Mouse (Mus musculus): Measurements from ENCODE around the gene Kctd2. TPM values are rescaled to one million over a fixed set of nuclear protein-coding genes. Genes with fewer than 3 reads are reported as not detected.
A peak's percentile ranks its signal among the peaks of the same experiment; 100 is the strongest.

Kctd2 gene
- 22.0 and 25.7 TPM in 2 replicates for polyA plus RNA-seq (2014; fragmentation: Nextera tagmentation; extraction: Ambion mirVana)

DNA sequence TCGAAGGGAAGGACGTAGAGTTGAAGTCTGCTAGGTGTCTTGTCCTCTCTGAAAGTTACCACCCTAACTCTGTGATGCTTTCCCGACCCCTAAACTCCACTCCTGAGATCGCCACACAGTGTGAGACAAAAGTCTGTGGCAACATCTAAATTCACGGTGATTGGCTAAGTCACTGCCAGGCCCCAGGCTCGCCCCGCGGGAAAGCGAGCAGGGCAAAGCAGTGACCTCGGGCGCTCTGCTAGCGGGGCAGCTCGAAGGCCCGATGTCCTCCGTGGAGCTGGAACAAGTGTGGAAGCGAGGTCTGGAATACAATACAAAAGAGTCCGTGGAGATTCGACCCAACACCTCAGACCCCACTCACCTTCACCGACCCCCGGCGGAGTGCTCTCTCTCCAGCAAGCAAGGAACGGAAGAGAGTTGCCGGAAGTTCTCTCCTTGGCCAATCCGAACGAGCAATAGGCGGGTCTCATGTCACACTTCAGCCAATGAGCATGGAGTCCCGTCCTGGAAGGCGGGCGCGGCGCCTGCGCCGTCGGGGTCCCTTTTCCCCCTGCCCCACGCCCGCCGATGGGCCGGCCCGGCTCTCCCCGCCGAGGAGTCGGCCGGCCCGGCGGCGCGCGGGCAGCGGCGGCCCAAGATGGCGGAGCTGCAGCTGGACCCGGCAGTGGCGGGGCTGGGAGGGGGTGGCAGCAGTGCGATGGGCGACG lies at the start of gene Kctd2, which contains the start of gene Atp5h:
TSS of gene Kctd2 (plus strand) at position 598 of the 707 bp plus-strand sequence.
TSS of gene Atp5h (minus strand) at position 432 of the 707 bp plus-strand sequence.
- H3K4me1 ChIP-seq (ENCODE audit: control insufficient read depth, insufficient read depth, low read length): peaks cover 14% of the 10 kb centered on the region
- H3K9me3 ChIP-seq (ENCODE audit: control insufficient read depth, low read length): no peaks in the 10 kb centered on the region
- H3K4me3 ChIP-seq (ENCODE audit: low read depth, low read length): peak within 1 kb of the TSS; percentile 96
- peak within 1 kb of the TSS; percentile 95 for H3K9ac ChIP-seq (ENCODE audit: low read length)
- ATAC-seq (ENCODE audit: insufficient read depth, low FRiP score, low TSS enrichment) (peak; percentile 97), DNase-seq (ENCODE audit: low spot score) (peak; percentile 98)
- under 1% methylated on average over 54 of the region's 56 CpGs for WGBS
- H3K27ac ChIP-seq (ENCODE audit: low read depth, low read length): peak within 1 kb of the TSS; percentile 75
- H3K36me3 ChIP-seq (ENCODE audit: control insufficient read depth, insufficient read depth, low read length): peaks cover 9% of the 10 kb centered on the region; the same call in 1 of the 2 replicates
- peak within 1 kb of the TSS; percentile 90 for H3K4me2 ChIP-seq (ENCODE audit: low read depth)
- H3K27me3 ChIP-seq (ENCODE audit: control insufficient read depth, insufficient read depth, low read length): no peaks in the 10 kb centered on the region

GRCm38 (mm10) chr11:115370368-115370767 lies 49.6 kb upstream of the Kctd2 start:
- no peak overlapping the region for H3K9ac ChIP-seq (ENCODE audit: low read length)
- ATAC-seq (ENCODE audit: insufficient read depth, low FRiP score, low TSS enrichment) (no peak), DNase-seq (ENCODE audit: low spot score) (no peak)
- no peaks in the 10 kb centered on the region for H3K9me3 ChIP-seq (ENCODE audit: control insufficient read depth, low read length)
- H3K4me3 ChIP-seq (ENCODE audit: low read depth, low read length): no peak overlapping the region
- H3K27ac ChIP-seq (ENCODE audit: low read depth, low read length): no peak overlapping the region
- peaks cover 13% of the 10 kb centered on the region for H3K4me1 ChIP-seq (ENCODE audit: control insufficient read depth, insufficient read depth, low read length)
- H3K27me3 ChIP-seq (ENCODE audit: control insufficient read depth, insufficient read depth, low read length): peaks cover 30% of the 10 kb centered on the region
- no peaks in the 10 kb centered on the region for H3K36me3 ChIP-seq (ENCODE audit: control insufficient read depth, insufficient read depth, low read length)
- 55% methylated on average over 7 of the region's 7 CpGs for WGBS
- no peak overlapping the region for H3K4me2 ChIP-seq (ENCODE audit: low read depth)

DNA sequence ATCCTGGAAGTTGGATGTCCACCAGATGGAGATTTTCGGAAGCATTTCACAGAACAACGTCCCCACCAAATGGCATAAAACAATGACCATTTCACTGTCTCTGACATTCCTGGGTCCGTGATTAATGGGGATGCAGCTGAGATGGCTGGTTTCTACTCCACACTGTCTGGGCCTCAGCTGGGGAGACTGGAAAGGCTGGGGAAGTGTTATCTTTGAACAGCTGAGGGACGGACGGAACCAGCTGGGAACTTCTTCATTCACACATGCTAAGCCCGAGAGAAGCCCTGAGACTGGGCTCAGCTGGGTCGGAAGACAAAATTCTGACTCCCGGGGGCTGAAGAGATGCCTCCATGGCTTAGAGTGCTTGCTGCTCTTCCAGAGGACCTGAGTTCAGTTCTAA lies 48.6 kb upstream of the Kctd2 start:
- no peaks in the 10 kb centered on the region for H3K36me3 ChIP-seq (ENCODE audit: control insufficient read depth, insufficient read depth, low read length)
- no peak overlapping the region for H3K4me3 ChIP-seq (ENCODE audit: low read depth, low read length)
- DNase-seq (ENCODE audit: low spot score) (no peak), ATAC-seq (ENCODE audit: insufficient read depth, low FRiP score, low TSS enrichment) (no peak)
- WGBS: 65% methylated on average over 8 of the region's 8 CpGs
- no peak overlapping the region for H3K4me2 ChIP-seq (ENCODE audit: low read depth)
- no peak overlapping the region for H3K27ac ChIP-seq (ENCODE audit: low read depth, low read length)
- H3K27me3 ChIP-seq (ENCODE audit: control insufficient read depth, insufficient read depth, low read length): peaks cover 26% of the 10 kb centered on the region
- H3K9me3 ChIP-seq (ENCODE audit: control insufficient read depth, low read length): no peaks in the 10 kb centered on the region
- H3K9ac ChIP-seq (ENCODE audit: low read length): no peak overlapping the region
- peaks cover 13% of the 10 kb centered on the region for H3K4me1 ChIP-seq (ENCODE audit: control insufficient read depth, insufficient read depth, low read length)

DNA sequence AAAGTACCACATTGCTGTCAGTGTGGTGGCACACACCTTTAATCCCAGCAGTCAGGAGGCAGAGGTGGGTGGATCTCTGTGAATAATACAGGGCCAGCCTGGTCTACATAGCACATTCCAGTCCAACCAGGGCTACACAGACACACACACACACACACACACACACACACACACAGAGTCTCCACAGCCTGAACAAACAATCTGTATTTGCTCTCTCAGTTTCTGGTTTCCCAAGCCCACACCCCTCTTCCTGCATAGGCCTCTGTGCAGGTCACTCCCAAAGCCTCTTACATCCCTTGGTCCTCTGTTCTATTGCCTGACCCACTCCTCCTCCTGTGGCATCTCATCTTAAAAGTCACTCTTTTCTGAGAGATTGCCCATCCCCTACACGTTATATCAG lies 47.9 kb upstream of the Kctd2 start:
- no peak overlapping the region for H3K9ac ChIP-seq (ENCODE audit: low read length)
- no peak overlapping the region for H3K4me2 ChIP-seq (ENCODE audit: low read depth)
- no peak overlapping the region for H3K27ac ChIP-seq (ENCODE audit: low read depth, low read length)
- H3K36me3 ChIP-seq (ENCODE audit: control insufficient read depth, insufficient read depth, low read length): no peaks in the 10 kb centered on the region
- H3K4me3 ChIP-seq (ENCODE audit: low read depth, low read length): no peak overlapping the region
- H3K27me3 ChIP-seq (ENCODE audit: control insufficient read depth, insufficient read depth, low read length): peaks cover 19% of the 10 kb centered on the region
- peaks cover 10% of the 10 kb centered on the region for H3K4me1 ChIP-seq (ENCODE audit: control insufficient read depth, insufficient read depth, low read length)
- DNase-seq (ENCODE audit: low spot score) (no peak), ATAC-seq (ENCODE audit: insufficient read depth, low FRiP score, low TSS enrichment) (no peak)
- no peaks in the 10 kb centered on the region for H3K9me3 ChIP-seq (ENCODE audit: control insufficient read depth, low read length)
- 74% methylated on average over 1 of the region's 1 CpGs for WGBS

GRCm38 (mm10) chr11:115372737-115373136 lies 47.2 kb upstream of the Kctd2 start:
- Histone ChIP-seq H3K9me3 (ENCODE audit: control insufficient read depth, low read length) (no peaks in the 10 kb centered on the region), H3K27ac (ENCODE audit: low read depth, low read length) (no peak overlapping the region), H3K4me3 (ENCODE audit: low read depth, low read length) (no peak overlapping the region), H3K4me2 (ENCODE audit: low read depth) (no peak overlapping the region), H3K27me3 (ENCODE audit: control insufficient read depth, insufficient read depth, low read length) (peaks cover 16% of the 10 kb centered on the region), H3K9ac (ENCODE audit: low read length) (no peak overlapping the region), H3K4me1 (ENCODE audit: control insufficient read depth, insufficient read depth, low read length) (peaks cover 6% of the 10 kb centered on the region; the same call in 1 of the 2 replicates), H3K36me3 (ENCODE audit: control insufficient read depth, insufficient read depth, low read length) (no peaks in the 10 kb centered on the region)
- 53% methylated on average over 2 of the region's 2 CpGs for WGBS
- ATAC-seq (ENCODE audit: insufficient read depth, low FRiP score, low TSS enrichment) (no peak), DNase-seq (ENCODE audit: low spot score) (no peak)

DNA sequence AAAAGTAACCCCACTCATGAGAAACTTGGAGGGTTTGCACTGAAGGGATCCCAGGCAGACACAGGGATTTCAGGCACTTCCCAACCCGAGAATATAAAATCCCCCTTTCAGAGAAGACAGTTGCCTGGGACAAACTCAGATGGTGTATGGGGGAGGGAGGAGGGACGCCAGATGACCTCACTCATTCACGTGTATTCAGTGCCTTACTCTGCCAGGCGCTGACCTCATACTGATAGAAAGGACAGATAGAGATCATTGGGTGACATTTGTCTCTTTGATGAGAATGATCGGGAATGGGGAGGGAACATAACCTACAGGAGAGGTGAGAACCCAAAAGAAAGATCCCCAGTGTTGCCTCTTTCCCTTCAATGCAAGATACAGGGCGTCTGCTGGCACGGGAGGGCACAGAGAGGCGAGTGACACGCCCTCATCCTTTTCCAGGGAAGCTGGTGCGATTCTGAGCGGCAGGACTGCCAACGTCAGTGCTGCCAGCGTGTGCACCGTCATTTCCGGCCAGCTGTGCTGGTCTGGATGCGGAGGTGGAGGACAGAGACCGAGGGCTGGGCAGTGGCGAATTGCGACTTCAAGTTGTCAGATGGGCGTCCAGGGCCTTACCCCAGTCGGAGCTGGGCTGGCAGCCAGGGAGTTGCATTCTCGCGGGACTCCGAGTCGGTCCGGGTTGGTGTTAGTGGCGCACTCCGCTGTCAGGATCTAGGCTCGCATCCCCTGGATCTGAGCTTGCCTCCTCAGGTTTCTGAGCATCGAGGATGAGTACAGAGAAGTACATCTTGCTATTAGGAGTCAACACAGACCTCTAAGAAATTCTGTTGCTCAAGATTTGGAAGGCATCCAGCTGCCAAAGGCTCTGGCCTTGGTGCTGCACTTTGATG lies 45.9 kb upstream of the Kctd2 start:
- no peak overlapping the region for H3K27ac ChIP-seq (ENCODE audit: low read depth, low read length)
- no peaks in the 10 kb centered on the region for H3K36me3 ChIP-seq (ENCODE audit: control insufficient read depth, insufficient read depth, low read length)
- peaks cover 16% of the 10 kb centered on the region for H3K27me3 ChIP-seq (ENCODE audit: control insufficient read depth, insufficient read depth, low read length)
- H3K4me3 ChIP-seq (ENCODE audit: low read depth, low read length): peak overlapping the region; percentile 40
- H3K4me2 ChIP-seq (ENCODE audit: low read depth): peak overlapping the region; percentile 68
- peak overlapping the region; percentile 52 for H3K9ac ChIP-seq (ENCODE audit: low read length)
- DNase-seq (ENCODE audit: low spot score) (peak; percentile 52), ATAC-seq (ENCODE audit: insufficient read depth, low FRiP score, low TSS enrichment) (no peak)
- peaks cover 6% of the 10 kb centered on the region; the same call in 1 of the 2 replicates for H3K4me1 ChIP-seq (ENCODE audit: control insufficient read depth, insufficient read depth, low read length)
- no peaks in the 10 kb centered on the region for H3K9me3 ChIP-seq (ENCODE audit: control insufficient read depth, low read length)
- WGBS: 4% methylated on average over 30 of the region's 30 CpGs

DNA sequence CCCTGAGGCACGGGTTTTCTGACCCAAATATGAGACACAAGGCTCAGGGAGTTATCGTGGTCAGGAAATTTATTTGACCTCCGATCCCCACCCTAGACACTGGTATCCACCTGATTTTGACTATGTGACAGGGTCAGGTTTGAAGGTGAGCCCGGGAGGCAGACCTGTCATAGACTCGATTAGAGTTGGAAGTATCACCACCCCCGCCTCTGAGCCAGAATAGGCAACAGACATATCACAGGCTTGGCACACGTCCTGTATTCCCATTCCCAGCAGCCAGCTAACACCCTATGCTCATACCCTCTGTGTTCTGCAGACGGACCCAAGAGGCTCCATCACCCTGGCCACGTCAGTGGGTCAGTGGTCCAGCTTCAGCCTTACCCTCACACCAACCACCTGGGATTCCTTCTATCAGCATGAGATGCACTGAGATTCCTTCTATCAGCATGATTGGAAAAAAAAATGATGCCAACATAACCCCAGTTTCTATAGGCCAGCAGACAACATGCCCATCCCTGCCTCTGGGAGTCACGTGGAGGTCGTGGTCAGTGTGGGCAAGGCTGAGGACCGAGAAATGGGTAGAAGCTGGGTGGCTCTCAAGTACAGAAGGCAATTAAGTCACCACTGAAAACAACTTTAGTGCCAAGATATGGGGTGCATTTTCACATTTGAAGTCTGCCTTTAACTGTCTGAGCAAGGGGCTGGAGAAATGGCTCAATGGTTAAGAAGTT lies 45.1 kb upstream of the Kctd2 start:
- no peak for DNase-seq (ENCODE audit: low spot score)
- Histone ChIP-seq H3K4me1 (ENCODE audit: control insufficient read depth, insufficient read depth, low read length) (peaks cover 6% of the 10 kb centered on the region; the same call in 1 of the 2 replicates), H3K9ac (ENCODE audit: low read length) (peak overlapping the region; percentile 52; the same call in 1 of the 2 replicates), H3K27ac (ENCODE audit: low read depth, low read length) (no peak overlapping the region), H3K36me3 (ENCODE audit: control insufficient read depth, insufficient read depth, low read length) (no peaks in the 10 kb centered on the region), H3K4me3 (ENCODE audit: low read depth, low read length) (no peak overlapping the region), H3K27me3 (ENCODE audit: control insufficient read depth, insufficient read depth, low read length) (peaks cover 16% of the 10 kb centered on the region), H3K4me2 (ENCODE audit: low read depth) (peak overlapping the region; percentile 68; the same call in 1 of the 2 replicates), H3K9me3 (ENCODE audit: control insufficient read depth, low read length) (no peaks in the 10 kb centered on the region)
- ATAC-seq (ENCODE audit: insufficient read depth, low FRiP score, low TSS enrichment): no peak
- 68% methylated on average over 12 of the region's 12 CpGs for WGBS

DNA sequence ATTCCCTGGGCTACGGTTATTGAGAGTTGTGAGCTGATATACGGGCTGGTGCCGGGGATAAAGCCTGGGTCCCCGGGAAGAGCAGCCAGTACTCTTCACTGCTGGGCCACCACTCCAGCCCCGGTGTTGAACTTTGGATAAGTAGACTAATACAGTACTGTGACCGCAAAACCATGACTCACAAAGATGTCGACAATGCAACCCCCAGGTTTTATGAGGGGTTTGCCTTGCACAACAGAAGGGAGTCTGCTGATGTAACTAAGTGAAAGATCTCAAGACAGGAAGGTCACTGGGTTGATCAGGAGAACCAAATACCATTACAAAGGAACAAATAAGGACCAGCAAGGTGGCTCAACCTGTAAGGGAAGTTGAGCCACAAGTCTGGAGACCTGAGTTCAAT lies 43.2 kb upstream of the Kctd2 start:
- WGBS: 66% methylated on average over 7 of the region's 7 CpGs
- peaks cover 16% of the 10 kb centered on the region for H3K27me3 ChIP-seq (ENCODE audit: control insufficient read depth, insufficient read depth, low read length)

More for the DNA sequence above, 43.2 kb upstream of the Kctd2 start:
- Histone ChIP-seq H3K9me3 (ENCODE audit: control insufficient read depth, low read length) (no peaks in the 10 kb centered on the region), H3K27ac (ENCODE audit: low read depth, low read length) (no peak overlapping the region), H3K4me1 (ENCODE audit: control insufficient read depth, insufficient read depth, low read length) (peaks cover 6% of the 10 kb centered on the region; the same call in 1 of the 2 replicates), H3K4me3 (ENCODE audit: low read depth, low read length) (no peak overlapping the region), H3K9ac (ENCODE audit: low read length) (no peak overlapping the region), H3K4me2 (ENCODE audit: low read depth) (no peak overlapping the region), H3K36me3 (ENCODE audit: control insufficient read depth, insufficient read depth, low read length) (no peaks in the 10 kb centered on the region)
- ATAC-seq (ENCODE audit: insufficient read depth, low FRiP score, low TSS enrichment): no peak
- no peak for DNase-seq (ENCODE audit: low spot score)

Data from neural tube, embryonic 11.5 days (tissue).